Mouse (Mus musculus): ENCODE measurements around the gene Gm5460.

Gm5460 gene

DNA sequence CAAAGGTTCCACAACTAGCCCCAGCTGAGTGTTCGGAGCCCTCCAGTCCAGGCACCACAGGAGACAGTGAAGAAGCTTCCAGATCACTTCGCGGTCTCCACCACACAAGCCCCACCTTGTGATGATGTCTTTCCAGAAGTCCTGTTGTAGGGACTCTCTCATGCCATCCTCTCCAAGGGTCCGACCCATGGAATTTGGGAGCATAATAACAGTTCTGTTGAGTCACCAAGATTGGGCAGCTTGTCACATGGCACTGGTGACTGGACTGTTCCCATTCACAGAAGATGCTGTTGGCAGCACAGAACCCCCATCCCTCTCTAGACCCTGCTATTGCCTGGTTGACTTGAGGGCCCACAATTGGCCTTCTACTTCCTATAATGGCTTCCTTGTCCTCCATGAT, at the start of gene Gm5460:
Gm5460 (plus strand) TSS at position 378 of the 400 bp plus-strand sequence.
- no peak for DNase-seq

DNA sequence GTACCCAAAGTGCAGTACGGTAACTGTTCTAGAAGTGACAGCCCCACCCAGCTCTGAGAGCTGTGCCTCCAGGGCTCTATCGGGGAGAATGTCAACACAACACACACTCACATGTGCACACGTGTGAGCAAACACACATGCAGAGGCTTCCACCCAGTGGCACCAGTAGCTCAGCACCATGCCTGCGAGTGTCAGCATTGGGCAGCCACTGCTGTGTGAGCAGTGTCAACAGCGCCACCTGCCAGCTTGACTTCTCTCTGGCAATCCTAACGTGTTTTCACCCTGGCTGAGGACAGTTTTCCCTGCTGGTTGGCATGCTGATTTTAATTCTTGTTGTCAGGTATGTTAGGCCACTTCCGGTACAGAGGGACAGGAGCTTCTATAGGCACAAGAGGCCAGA, 43.9 kb upstream of the Gm5460 start:
- DNase-seq, result no peak

DNA sequence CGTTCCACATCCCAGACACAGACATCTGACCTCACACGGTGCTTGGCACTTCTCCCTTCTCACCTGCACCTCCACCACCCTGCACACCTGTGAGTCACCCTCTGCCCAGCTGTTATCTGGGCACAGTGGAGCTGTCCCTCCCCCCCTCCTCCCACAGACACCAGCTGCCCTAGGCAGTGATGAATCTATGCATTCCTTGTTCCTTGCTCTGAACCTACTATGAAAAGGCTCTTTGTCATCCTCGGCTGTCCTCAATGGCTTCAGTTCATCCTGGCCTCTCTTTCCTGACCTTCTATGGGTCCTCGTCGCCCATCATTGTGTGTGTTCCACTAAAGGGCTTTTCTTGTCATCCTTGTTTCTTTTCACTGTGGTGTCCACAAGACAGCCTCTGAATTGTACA, 41.8 kb upstream of the Gm5460 start:
- DNase-seq, result no peak

DNA sequence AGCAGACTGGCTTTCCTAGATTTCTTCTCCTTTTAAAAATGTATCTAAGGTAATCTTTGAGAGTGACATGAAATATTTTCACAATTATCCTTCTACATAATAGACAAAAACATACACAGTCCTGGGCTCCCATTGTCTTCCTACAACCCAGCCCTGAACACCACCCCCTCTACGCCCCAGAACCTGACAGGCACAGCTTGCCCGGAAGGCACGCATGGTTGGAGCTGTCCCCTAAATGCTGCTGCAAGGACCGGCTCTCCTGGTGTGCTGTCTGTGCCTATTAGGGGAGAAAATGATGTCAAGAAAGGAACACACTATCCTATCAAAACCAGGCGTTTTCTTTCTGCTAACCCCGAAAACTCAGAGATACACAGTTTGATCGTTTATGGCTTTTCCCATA, 38.8 kb upstream of the Gm5460 start:
- DNase-seq, result no peak

DNA sequence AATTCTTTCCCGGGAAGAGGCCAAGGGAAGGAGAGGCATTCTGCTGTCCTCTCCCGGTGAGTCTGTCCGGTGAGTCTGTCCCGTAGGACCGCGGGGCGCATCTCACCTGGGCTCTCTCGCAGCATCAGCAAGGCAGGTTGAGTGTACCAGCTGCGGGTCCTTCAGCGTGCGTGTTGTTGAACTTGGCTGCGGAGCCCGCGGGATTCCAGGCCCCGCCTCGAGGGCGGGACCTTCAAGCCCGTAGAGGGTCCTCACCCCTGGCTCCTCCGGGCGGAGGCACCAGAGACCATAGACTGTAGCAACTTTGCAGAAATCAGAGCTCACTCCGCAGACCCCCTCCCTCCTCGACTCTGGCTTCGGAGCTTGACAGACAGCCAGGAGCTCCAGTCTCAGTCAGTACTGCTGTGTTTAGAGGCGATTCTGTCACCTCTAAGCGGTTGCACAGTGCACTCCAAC, 37.9 kb upstream of the Gm5460 start, which contains the start of gene Zfp488:
Zfp488 (minus strand) TSS at position 161 of the 456 bp plus-strand sequence.
- no peak for DNase-seq

DNA sequence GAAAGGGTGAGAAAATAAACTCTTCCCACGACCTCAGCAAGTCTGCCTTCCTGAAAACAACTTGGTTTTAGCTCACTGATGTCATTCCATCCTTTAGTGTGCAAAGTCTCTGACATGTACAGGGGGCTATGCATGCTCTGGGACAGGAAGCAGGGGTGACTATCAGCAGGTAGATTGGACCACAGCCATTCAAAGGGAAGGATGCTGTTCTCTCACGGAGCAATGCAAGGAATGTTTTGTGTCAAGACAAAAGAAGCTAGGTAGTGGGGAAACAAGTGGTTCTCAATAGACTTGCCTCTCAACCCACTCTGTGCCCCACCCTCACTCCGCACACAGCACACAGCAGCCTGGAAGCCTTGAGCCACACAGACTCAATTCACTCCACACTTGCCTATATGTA, 27.4 kb upstream of the Gm5460 start:
- no peak for DNase-seq

DNA sequence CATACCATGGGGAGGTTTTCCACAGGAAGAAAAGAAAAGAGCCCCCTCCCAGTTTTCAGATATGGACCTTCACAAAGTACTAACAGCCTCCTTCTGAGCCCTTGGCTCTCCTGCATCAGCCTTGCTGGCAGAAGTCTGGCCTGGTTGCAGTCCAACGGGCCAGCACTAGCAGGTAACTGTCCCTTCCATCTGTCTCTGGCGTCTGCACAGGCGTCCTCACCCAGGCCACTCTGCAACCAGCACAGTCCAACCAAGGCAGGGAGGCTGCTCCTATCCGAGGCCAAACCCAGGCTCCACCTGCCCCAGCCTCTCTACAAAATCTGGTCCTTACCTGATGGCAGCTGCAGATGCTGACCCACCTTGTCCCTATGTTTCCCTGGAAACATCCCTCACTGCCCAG, 24.6 kb upstream of the Gm5460 start:
- no peak for DNase-seq

DNA sequence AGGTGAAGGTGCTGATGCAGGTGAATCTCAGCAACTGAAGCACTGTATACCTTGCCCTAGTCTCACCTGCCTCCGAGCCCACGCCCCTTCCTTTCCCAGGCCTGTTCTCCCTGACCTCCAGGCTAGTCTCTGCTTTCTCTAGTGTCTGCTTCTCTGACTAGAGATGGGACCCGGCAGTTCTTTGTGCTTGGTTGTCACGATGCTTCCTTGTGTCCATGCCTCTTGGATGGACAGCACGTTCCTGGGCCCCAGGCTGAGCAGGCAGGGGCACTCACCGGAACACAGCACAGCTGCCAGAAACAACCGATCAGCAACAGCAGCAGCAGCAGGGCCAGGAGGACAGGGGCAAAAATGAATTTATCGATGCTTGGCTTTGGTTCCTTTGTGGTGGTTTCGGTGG, 23.5 kb upstream of the Gm5460 start:
- no peak for DNase-seq

DNA sequence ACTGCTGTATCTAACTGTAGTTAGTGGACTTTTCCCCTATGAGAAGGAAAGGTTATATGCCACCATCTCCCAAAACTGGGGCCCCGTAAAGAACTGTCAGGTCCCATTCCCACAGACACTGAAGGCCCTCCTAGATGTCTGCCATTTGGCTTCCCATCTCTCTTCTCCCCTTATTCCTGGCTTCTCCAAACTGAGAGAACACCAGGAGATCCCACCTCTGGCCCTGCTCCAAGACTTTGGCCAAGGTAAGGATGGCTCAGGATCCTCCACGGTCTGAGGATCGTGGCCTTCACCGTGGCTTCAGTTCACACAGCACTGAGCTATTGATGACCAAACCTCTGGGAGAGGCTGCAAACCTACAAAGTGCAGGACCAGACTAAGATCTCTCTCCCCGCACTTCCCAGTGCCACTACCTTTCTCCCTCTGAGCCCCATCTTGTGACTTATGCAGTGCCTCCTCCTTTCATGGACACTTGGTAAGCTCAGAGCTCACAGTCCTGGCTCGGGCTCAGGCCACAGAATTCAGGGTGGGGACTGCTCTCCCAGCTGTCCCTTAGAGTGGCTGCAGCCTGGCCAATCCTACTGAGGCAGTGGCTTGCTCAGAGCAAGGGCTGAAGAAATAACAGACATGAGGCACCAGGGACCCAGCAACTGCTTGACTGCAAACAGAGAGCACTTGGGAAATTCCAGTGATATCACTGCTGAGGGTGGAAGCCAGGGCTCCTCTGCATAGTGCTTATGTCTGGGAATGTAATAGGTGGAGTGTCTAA, 22.9 kb upstream of the Gm5460 start:
- no peak for DNase-seq

DNA sequence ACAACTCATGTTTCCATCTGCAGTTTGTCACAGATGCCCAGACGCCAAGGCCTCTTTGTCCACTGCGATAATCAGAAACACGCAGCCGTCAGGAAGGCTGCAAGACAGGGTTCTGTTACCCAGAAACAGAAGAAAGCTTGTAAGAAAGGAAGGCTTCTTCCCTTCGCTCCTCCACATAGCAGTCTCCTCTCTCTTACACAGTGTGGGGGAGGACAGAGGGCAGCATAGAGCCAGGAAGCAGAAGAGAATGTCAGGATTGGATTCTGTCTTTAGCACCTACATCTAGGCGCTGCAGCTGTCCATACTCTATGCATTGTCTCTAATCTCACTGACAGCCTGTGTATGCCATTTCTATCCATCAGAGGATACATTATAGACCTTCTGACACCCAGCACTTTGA, 19.1 kb upstream of the Gm5460 start:
- DNase-seq, result no peak

DNA sequence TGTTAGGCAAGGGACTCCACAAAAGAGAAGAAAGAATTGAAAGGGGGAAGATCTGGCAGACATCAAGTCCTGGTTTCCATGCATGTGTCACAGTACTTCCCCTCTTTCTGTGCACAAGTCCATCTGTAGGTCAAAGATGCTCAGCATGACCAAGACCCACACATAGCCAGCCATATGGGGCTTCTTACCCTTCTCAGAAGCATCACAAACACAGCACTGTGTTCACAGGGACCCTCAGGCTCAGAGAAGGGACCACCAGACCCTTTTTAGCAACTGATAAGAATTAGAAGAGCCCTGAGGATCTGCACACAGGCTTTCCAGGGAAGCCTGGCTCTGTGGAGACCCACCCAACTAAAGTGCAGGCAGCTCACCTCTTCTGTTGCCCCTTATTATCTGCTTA, 16.5 kb upstream of the Gm5460 start:
- no peak for DNase-seq

DNA sequence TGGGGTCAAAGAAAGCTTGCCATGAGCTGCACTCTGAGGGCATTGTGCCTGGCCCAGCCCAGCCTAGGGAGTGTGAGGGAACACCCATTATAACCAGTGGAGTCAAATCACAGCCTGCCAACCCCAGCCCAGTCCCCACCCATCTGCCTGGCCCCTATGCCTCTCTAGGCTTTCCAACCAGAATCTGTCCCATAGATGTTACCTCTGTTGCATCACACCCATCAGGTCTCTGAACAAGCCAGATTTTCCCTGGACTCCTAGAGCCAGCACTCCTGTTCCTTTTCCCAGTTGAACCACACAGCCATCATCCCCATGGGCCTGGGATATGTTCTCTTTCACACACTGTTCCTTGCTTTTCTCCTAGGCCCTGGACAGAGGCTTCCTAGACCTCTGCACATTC, 15.1 kb upstream of the Gm5460 start:
- DNase-seq, result no peak

DNA sequence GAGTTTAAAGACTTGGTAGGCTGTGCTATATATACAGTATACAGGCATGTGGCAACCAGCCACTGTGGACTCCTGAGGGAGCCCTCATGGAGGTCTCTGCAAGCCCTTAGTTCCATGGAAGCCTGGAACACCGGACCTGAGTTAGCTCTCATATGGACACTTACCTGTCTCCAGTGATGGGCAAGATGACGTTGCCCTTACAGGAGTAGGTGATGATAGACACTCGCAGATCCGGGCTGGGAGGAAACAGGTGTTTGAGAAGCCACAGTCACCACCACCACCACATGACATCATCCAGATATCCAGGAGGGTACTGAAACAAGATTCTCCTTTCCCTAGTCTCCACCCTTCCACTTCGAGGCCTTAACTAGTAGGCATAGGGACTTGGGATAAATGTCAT, 14.2 kb upstream of the Gm5460 start:
- DNase-seq, result no peak

DNA sequence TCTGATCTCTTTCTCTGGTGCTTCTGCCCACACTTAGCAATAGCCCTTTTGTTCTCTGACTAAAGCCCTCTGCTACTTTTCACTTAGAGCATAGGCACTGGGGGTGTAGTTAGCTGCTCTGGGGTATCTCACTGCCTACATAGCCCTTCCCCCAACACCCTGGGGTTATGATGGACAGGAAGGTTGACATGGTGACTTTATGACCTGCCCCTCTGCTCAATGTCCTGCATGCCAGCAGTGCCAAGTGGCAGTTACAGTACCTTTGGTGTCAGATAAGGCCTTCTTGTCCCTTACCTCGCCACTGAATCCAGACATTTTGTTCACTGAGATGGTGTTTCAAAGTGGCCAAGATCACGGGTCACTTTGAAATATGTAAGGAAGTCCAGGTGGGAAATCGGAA, 1.5 kb upstream of the Gm5460 start, which contains the start of gene Gm30083:
Gm30083 (minus strand) TSS at position 120 of the 400 bp plus-strand sequence.
- no peak for DNase-seq

DNA sequence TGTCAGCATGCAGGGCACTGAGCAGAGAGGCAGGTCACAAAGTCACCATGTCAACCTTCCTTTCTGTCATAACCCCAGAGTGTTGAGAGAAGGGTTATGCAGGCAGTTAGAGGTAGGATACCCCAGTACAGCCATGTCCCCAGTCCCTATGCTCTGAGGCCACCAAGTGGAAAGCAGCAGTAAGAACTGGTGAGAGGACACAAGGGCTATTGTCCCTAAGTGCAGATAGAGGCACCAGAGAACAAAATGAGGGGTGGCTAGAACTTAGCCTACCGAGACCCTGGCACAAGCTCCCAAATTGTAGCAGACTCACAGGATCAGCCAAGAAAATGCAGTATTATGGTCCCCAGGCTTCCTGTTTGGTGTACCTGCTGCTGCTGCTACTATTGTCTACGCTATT, 380 bp downstream of the Gm5460 start:
- DNase-seq, result no peak

DNA sequence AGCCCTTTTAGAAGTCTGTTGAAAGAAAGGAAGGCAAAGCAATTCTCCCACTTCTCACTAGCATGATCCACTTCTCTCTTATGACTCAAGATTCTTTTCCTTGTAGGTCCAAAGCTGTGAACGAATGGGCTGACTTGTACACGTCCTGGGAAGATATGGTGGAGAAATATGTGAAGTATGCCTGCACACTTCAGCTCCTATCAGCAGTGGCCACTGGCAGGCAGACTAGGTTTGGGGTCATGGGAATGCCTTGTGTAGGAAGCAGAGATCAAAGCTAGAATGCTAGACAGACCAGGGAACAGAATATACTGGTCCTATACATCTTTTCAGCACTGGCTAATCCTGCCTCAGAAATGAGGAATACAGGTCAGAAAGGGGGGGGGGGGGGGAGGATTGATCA, 10.2 kb downstream of the Gm5460 start:
- DNase-seq, result no peak

DNA sequence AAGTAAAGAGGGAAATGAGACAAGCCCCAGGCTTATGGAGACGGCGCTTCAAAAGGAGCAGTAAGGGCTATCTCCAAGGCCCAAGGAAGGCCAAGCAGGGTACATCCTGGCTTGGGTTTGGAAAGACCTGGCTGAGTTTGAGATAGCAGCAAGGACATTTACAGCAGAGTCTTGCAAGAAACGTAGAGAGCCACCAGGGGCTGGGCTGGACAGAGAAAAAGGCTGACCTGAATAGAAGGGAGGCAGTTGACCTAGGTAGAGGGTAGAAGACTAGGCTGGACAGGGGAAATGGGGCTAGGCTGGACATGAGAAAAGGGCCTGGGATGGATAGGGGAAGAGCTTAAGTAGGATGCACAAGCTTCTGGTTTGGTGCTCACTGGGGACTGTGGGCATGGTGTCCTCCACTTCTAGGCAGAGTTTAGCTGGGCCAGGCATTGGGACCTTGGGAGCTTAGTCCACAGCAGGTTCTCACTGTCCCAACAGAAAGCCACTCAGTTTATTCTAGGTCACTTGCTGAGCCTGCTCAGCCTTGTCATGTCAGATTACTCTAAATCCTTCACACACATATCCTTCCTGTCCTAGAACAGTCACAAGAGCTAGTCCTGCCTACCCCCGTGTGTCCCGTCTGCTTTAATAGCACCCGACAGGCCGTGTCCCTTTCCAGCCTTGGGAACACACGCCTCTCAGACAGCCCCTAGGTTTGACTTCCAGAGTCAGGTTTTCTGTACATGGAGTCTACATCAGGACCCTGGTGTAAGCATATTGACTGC, 17.5 kb downstream of the Gm5460 start:
- no peak for DNase-seq

DNA sequence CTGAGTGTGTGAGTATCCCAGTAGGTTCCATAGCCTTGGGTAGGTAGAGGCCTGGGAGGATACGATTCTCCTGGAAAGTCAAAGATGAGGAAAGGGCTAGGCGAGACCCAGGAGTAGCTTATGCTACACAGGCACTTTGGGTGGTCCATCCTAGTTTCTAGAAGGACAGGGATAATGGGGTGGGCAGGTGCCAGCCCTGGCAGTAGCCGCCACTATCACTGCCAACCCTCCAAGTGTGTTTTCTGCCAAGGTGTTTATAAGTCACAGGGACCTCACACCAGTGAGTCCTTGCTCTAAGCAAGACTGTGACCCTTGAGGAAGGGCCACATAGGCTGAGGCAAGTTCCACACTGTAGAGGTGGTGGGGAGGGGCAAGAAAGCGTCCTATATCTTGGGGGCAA, 24.7 kb downstream of the Gm5460 start:
- no peak for DNase-seq

DNA sequence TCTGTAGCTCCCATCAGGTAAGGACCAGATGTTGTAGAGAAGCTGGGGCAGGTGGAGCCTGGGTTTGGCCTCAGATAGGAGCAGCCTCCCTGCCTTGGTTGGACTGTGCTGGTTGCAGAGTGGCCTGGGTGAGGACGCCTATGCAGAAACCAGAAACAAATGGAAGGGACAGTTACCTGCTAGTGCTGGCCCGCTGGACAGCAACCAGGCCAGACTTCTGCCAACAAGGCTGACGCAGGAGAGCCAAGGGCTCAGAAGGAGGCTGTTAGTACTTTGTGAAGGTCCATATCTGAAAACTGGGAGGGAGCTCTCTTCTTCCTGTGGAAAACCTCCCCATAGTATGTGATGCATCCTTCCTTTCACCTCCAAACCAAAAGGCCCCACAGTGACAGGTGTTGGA, 26.8 kb downstream of the Gm5460 start:
- no peak for DNase-seq

DNA sequence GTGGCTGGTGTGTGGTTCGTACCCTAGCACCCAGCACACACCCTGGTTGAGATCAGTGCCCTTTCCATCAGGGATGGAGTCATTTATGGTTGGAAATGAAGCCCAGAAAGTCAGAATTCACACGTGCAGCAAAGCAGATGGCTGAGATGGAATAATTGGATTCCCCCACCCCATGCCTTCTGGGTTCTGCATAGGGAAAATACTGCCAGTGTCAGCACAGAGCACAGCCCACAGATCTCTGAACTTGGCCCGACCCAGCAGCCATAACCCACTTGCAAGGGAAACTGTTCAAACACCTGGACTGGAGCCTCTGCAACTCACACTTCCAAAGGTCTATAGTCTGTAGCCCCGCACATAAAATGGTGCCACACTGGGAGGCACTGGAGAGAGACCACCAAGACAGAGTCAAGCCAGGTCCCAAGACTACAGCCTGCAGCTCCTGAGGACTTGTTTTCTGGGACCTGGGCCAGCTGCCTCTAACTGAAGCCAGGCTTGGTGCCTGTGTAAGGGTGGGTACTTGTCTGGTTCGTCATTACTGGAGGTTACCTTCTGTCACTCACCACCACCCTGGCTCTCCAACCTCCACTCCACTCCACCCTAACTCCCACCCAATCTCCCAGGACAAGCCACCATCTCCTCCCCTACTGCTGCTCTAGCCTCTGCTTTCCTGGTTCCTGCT, 33.7 kb downstream of the Gm5460 start:
- DNase-seq, result no peak

DNA sequence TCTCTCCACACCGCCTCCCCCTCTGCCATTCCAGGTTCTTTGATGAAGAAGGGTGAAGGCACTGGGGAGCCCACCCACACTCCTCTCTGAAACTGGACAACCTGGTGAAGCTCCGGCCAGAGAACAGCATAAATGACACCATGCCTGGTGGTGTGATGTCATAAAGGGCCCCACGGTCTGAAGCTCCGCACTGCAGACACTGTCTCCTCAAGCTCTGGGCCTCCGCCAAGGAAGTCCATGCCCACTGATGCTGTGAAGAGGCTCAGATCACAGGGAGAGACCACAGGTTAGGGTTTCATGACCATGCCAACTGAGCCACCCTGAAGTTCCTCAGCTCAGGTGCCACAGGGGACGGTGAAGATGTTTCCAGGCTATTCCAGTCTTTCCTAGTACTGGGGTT, 36.0 kb downstream of the Gm5460 start, which contains the start of gene Antxrl:
Antxrl (plus strand) TSS at position 192 of the 400 bp plus-strand sequence.
- no peak for DNase-seq

DNA sequence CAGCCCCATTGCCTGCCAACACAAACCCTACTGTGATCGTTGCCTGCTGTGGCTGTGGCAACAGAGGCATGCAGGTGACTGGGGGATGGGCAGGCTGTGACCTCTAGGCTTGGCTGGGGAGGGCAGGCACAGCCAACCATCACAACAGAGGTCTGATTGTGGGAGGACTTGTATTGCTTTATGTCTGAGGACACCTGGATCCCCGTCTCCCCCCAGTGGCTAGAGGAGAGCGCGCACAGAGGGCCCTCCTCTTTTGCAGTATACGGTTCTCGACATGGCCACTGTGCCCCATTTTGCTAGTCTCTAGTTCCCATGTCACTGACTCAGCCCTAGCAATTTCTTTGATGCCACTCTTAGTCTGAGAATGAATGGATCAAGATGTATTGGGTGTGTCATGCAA, 55.1 kb downstream of the Gm5460 start:
- no peak for DNase-seq

DNA sequence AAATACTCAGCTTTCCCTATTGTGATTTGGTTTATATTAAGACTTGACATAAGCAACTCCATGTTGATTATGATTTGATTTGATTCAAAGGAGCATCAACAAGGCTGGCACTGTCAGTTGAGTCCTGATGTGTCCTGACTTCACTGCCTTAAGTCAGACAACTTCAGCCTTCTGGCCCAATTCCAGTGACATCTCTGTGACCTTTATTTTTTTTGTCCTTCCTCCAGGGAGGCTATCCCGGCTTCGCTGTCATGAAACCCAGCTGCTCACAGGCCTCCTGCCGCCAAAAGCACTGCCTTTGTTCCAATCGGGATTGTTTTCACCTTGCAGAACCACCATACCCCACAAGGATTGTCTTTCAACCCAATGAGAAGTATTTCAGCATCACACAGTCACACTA, 58.8 kb downstream of the Gm5460 start:
- DNase-seq, result no peak

DNA sequence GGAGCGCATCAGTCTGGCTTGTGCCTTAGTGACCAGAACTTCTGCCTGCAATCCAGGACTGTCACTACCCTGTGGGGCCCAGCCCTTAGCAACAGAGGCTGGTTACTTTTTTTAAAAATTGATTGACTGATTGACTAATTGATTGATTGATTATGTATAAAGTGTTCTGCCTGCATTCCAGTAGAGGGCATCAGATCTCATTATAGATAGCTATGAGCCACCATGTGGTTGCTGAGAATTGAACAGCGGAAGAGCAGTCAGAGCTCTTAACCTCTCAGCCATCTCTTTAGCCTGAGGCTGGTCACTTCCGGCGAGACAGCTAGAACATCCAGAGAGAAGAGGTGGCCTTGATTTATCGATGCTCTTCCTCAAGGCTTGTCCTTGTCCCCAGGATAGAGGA, 60.7 kb downstream of the Gm5460 start:
- DNase-seq, result no peak

Measured in thymus, adult 18-20 months (tissue).